Mouse (Mus musculus) spleen, adult 2 months (tissue): ENCODE data around the gene Rpl27. TPM values are rescaled to one million over a fixed set of nuclear protein-coding genes. Genes with fewer than 3 reads are reported as not detected.
"Not testable (repeated sequence)": the region's sequence is repeated elsewhere in the genome, so short reads cannot be mapped to it uniquely, and the experiment has no call there.

Source experiments
- DNase-seq, 2 experiments: peaks; one replicate each; pipeline versions ENCODE4 v3.0.0 to v3.0.0-alpha.2; 2012 to 2021; ENCODE audit warnings: low spot score in 2 of 2, low read depth in 1 of 2
- H3K27ac ChIP-seq: fragments of 200-500 bp; 2 replicates; pipeline ENCODE4 v1.5.1; 2012; ENCODE audit warnings: low read length, inconsistent platforms; ENCODE audit not compliant: insufficient read depth
- H3K27me3 ChIP-seq: fragments of 200-500 bp; 2 replicates; pipeline ENCODE4 v1.6.1; 2012; ENCODE audit warnings: mild to moderate bottlenecking, moderate library complexity, low read length, inconsistent platforms; ENCODE audit not compliant: control insufficient read depth, insufficient read depth
- H3K36me3 ChIP-seq: fragments of 200-500 bp; 2 replicates; pipeline ENCODE4 v1.6.1; 2012; ENCODE audit warnings: mild to moderate bottlenecking, low read length, inconsistent platforms; ENCODE audit not compliant: control insufficient read depth, insufficient read depth
- H3K4me1 ChIP-seq: fragments of 200-500 bp; 2 replicates; pipeline ENCODE4 v1.6.1; 2011; ENCODE audit warnings: inconsistent platforms; ENCODE audit not compliant: control insufficient read depth, insufficient read depth, insufficient read length
- H3K4me3 ChIP-seq: fragments of 200-500 bp; 2 replicates; pipeline ENCODE4 v1.5.1; 2011; ENCODE audit warnings: mild to moderate bottlenecking, inconsistent platforms; ENCODE audit not compliant: insufficient read depth, insufficient read length; ENCODE audit errors: extremely low read depth
- CTCF ChIP-seq: fragments of 200-500 bp; IDR thresholded peaks from 2 replicates; pipeline ENCODE4 v1.5.1; 2011; ENCODE audit warnings: mild to moderate bottlenecking, inconsistent platforms; ENCODE audit not compliant: insufficient read depth, insufficient read length, insufficient replicate concordance; ENCODE audit errors: extremely low read depth
- POLR2A ChIP-seq: fragments of 200-500 bp; IDR thresholded peaks from 2 replicates; pipeline ENCODE4 v1.6.1; 2011; ENCODE audit warnings: low read depth, low read length, inconsistent platforms
- WGBS: fragments of 180-500 bp; shearing (Covaris S2); methylation state at CpG from one replicate; pipeline ENCODE4 v1.1.7; 2018; 5-methylcytosine and 5-hydroxymethylcytosine counted together
- polyA plus RNA-seq: library from polyadenylated mRNA; depleted of rRNA; stranded (reverse); fragments of >200 nt; gene quantifications from 2 replicates; pipeline ENCODE4 v1.2.3, GENCODE M21; 2012

The Rpl27 gene
- polyA plus RNA-seq, 1 experiment = 430 TPM

GRCm38 (mm10) chr11:101462583-101463440, 20.7 kb downstream of the Rpl27 start:
- no peak for TF ChIP-seq CTCF
- no peak for TF ChIP-seq POLR2A
- H3K27ac ChIP-seq = no peak overlapping the region
- H3K27me3 ChIP-seq = no peaks in the 10 kb centered on the region; the same call in 1 of the 2 replicates
- no peak for DNase-seq
- H3K4me1 ChIP-seq = peaks cover 12% of the 10 kb centered on the region
- H3K4me3 ChIP-seq = no peak overlapping the region
- 30% methylated on average over 13 of the region's 13 CpGs for WGBS
- H3K36me3 ChIP-seq = peaks cover 19% of the 10 kb centered on the region

- Histone ChIP-seq H3K36me3 (peaks cover 4% of the 10 kb centered on the region), H3K4me3 (peak within 1 kb of the TSS; percentile 92), H3K27ac (peak within 1 kb of the TSS; percentile 41; the same call in 1 of the 2 replicates), H3K27me3 (peaks cover 5% of the 10 kb centered on the region), H3K4me1 (peaks cover 12% of the 10 kb centered on the region)
- WGBS = 8% methylated on average over 12 of the region's 12 CpGs
- TF ChIP-seq POLR2A (no peak), CTCF (no peak)
- DNase-seq = no peak
Observed at GRCm38 (mm10) chr11:101464211-101465100, 22.4 kb downstream of the Rpl27 start, which contains the start of gene Rnd2. Rnd2 (plus strand) TSS chr11:101464999.

GRCm38 (mm10) chr11:101465101-101465868, 23.2 kb downstream of the Rpl27 start:
- WGBS = 1% methylated on average over 51 of the region's 51 CpGs
- peak in 1 of 2 experiments; percentile 31 for DNase-seq
- Histone ChIP-seq H3K27ac (peak overlapping the region; percentile 6; the same call in 1 of the 2 replicates), H3K36me3 (peaks cover 2% of the 10 kb centered on the region; the same call in 1 of the 2 replicates), H3K4me1 (peaks cover 12% of the 10 kb centered on the region), H3K4me3 (peak overlapping the region; percentile 92), H3K27me3 (peaks cover 5% of the 10 kb centered on the region)
- TF ChIP-seq POLR2A (no peak), CTCF (no peak)

GRCm38 (mm10) chr11:101465869-101466551, 23.9 kb downstream of the Rpl27 start, which contains the start of gene Vat1:
Vat1 (minus strand) TSS chr11:101466230.
- DNase-seq = peak in 1 of 2 experiments; percentile 55
- H3K4me1 ChIP-seq = peaks cover 12% of the 10 kb centered on the region
- H3K4me3 ChIP-seq = peak within 1 kb of the TSS; percentile 92
- peak within 1 kb of the TSS; percentile 41; the same call in 1 of the 2 replicates for H3K27ac ChIP-seq
- WGBS = 1% methylated on average over 60 of the region's 60 CpGs
- peaks cover 5% of the 10 kb centered on the region for H3K27me3 ChIP-seq
- no peaks in the 10 kb centered on the region for H3K36me3 ChIP-seq
- TF ChIP-seq CTCF = no peak
- TF ChIP-seq POLR2A = no peak

GRCm38 (mm10) chr11:101466552-101466950, 24.5 kb downstream of the Rpl27 start:
- not testable (repeated sequence) for H3K36me3 ChIP-seq, H3K27ac ChIP-seq, DNase-seq, H3K27me3 ChIP-seq, H3K4me3 ChIP-seq
- WGBS = 59% methylated on average over 5 of the region's 5 CpGs
- peaks cover 12% of the 10 kb centered on the region for H3K4me1 ChIP-seq
